In the genomic region with DNA sequence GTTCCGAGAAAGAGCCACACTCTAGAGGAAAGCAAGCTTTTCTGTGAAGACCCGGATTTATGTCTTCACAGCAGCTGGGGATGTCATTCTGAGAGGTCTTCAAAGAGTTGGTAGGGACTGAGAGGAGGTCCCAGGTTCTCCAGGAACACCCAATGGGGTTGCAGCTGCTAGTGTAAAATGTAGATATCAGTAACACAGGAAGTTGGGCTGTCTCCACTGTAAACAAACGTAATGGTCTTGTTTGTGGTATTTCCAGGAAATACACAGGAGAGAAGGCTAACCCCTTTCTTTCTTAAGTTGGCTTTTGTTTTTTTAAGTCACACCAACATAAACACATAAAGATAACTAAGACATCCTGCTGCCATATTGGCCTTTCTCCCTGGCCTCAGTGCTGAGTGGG, we compare ENCODE assay signal across 26 mouse cellular contexts. TPM values are rescaled to one million over a fixed set of nuclear protein-coding genes. Genes with fewer than 3 reads are reported as not detected.
DNase-seq lines count a peak whose midpoint lies in the region; ATAC-seq and TF ChIP-seq lines count a peak whose summit lies in the region.
"Had no signal": no experiment of that assay in that cellular context is flagged by ENCODE, and none has a peak within 500 bp of the region (broad histone marks: within the 10 kb centered on the region; RNA-seq: fewer than 3 reads in every experiment).

No protein-coding gene starts in this region.

- no peaks in the 10 kb centered on the region for H3K36me3 ChIP-seq in heart, embryonic 15.5 days
- no peaks in the 10 kb centered on the region for H3K36me3 ChIP-seq in G1E (replicated peaks)
- H3K36me3 ChIP-seq: embryonic facial prominence, embryonic 12.5 days; heart, embryonic 13.5 days; intestine, embryonic 15.5 days; limb, embryonic 10.5 days; liver, embryonic 15.5 days; lung, embryonic 15.5 days; midbrain, embryonic 12.5 days had no signal

- no peak overlapping the region for H3K4me3 ChIP-seq in heart, embryonic 15.5 days
- H3K4me3 ChIP-seq in G1E (ENCODE audit: low read depth, low read length), result no peak overlapping the region; the same call in 1 of the 2 replicates
- H3K4me3 ChIP-seq: embryonic facial prominence, embryonic 12.5 days; heart, adult 2 months; heart, embryonic 13.5 days; intestine, embryonic 15.5 days; limb, embryonic 10.5 days; liver, embryonic 15.5 days; lung, embryonic 15.5 days; midbrain, embryonic 12.5 days had no signal

- H3K27me3 ChIP-seq in heart, embryonic 15.5 days, result no peaks in the 10 kb centered on the region
- no peaks in the 10 kb centered on the region for H3K27me3 ChIP-seq in G1E (ENCODE audit: insufficient read depth, low read length)
- H3K27me3 ChIP-seq: CH12.LX; embryonic facial prominence, embryonic 12.5 days; heart, embryonic 13.5 days; intestine, embryonic 15.5 days; liver, embryonic 15.5 days; lung, embryonic 15.5 days; midbrain, embryonic 12.5 days had no signal

- intact Hi-C loops in left cerebral cortex, postnatal 25 days (cut with DNase I), result no loop called here

- H3K9me3 ChIP-seq in heart, embryonic 15.5 days (replicated peaks), result no peaks in the 10 kb centered on the region
- H3K9me3 ChIP-seq in G1E (replicated peaks), result no peaks in the 10 kb centered on the region
- H3K9me3 ChIP-seq: embryonic facial prominence, embryonic 12.5 days; heart, embryonic 13.5 days; intestine, embryonic 15.5 days; limb, embryonic 10.5 days; liver, embryonic 15.5 days; lung, embryonic 15.5 days; midbrain, embryonic 12.5 days had no signal

- no peak for ATAC-seq in heart, embryonic 15.5 days (replicated peaks; ENCODE audit: insufficient number of reproducible peaks, insufficient read depth, low FRiP score, low read depth)
- ATAC-seq in G1E (ENCODE audit: extremely low read depth, insufficient number of reproducible peaks, low FRiP score, poor library complexity, severe bottlenecking), result no peak
- ATAC-seq: forebrain, postnatal 0 days; intestine, embryonic 15.5 days had no signal

- H3K4me1 ChIP-seq in heart, embryonic 15.5 days (replicated peaks), result peaks cover 2% of the 10 kb centered on the region; the same call in 1 of the 2 replicates
- H3K4me1 ChIP-seq in G1E (ENCODE audit: insufficient read depth, low read depth, low read length), result peaks cover 33% of the 10 kb centered on the region
- H3K4me1 ChIP-seq: embryonic facial prominence, embryonic 12.5 days; intestine, embryonic 15.5 days; limb, embryonic 10.5 days; liver, embryonic 15.5 days; lung, embryonic 15.5 days; midbrain, embryonic 12.5 days had no signal

- no peak for DNase-seq in heart, adult 11 months
- DNase-seq in lung, postnatal 25 days (ENCODE audit: low spot score), result peak; percentile 21
- DNase-seq in lung, postnatal 36 days, result no peak
- DNase-seq in G1E (ENCODE audit: low spot score), result peak; percentile 54
- DNase-seq in induced T-regulatory cell, adult 2 months (ENCODE audit: low read depth), result peak; percentile 77
- no peak for DNase-seq in gastrocnemius, adult 8-10 months (ENCODE audit: low spot score in 2 of 2)
- DNase-seq in left cerebral cortex, postnatal 25 days (ENCODE audit: low spot score in 2 of 2), result no peak
- DNase-seq: adrenal gland, postnatal 25 days; cerebellum, adult 9-10 months; forebrain, postnatal 0 days; gastrocnemius, postnatal 25 days; heart, adult 2 months; heart, postnatal 36 days; kidney, postnatal 10 days; liver; right cerebral cortex, postnatal 25 days had no signal

- H3K4me2 ChIP-seq in heart, embryonic 15.5 days, result no peak overlapping the region
- H3K4me2 ChIP-seq: embryonic facial prominence, embryonic 12.5 days; heart, embryonic 13.5 days; hindbrain, embryonic 14.5 days; intestine, embryonic 15.5 days; liver, embryonic 15.5 days; lung, embryonic 15.5 days; midbrain, embryonic 12.5 days had no signal

- TF ChIP-seq CTCF in G1E (IDR thresholded peaks at IDR 0.05; ENCODE audit: low read depth, low read length), result no peak

- no peak overlapping the region for H3K9ac ChIP-seq in heart, embryonic 15.5 days
- H3K9ac ChIP-seq: embryonic facial prominence, embryonic 12.5 days; forebrain, postnatal 0 days; heart, embryonic 13.5 days; hindbrain, embryonic 14.5 days; intestine, embryonic 15.5 days; liver, embryonic 15.5 days; lung, embryonic 15.5 days; midbrain, embryonic 12.5 days had no signal

- H3K27ac ChIP-seq in heart, embryonic 15.5 days, result 0 out of 2 replicates have a peak overlapping the region, but pooled peaks have one; percentile 11
- H3K27ac ChIP-seq: embryonic facial prominence, embryonic 12.5 days; heart, adult 2 months; heart, embryonic 13.5 days; hindbrain, embryonic 14.5 days; intestine, embryonic 15.5 days; limb, embryonic 10.5 days; liver, embryonic 15.5 days; lung, embryonic 15.5 days; midbrain, embryonic 12.5 days had no signal

- WGBS in heart, embryonic 15.5 days, result 68% methylated on average over 3 of the region's 3 CpGs

RNA-seq across cellular contexts. Expression of gene Ecm1, which starts 17.0 kb away (rescaled TPM):
- polyA plus RNA-seq in heart, embryonic 15.5 days (2015; fragmentation: Nextera tagmentation; extraction: Ambion mirVana), result 56.3 and 60.6 TPM in 2 replicates
- 3.6 and 7.4 TPM in 2 replicates for total RNA-seq in G1E (2014; fragmentation: Nextera tagmentation)
- 2.4 and 4.0 TPM in 2 replicates for total RNA-seq in G1E (2017)
- 19.5 and 20.5 TPM in 2 replicates for polyA plus RNA-seq in G1E (2012)
- 10 to 100 TPM in 2 of 4 experiments, 1 to 10 TPM in 2; 6.0 to 16.6 (median 12.2) TPM for total RNA-seq in gastrocnemius, adult 8-10 months (2022)
- 10 to 100 TPM; 13.3 to 14.0 TPM for total RNA-seq in left cerebral cortex, postnatal 25 days (2021)

RNA-seq across cellular contexts. Expression of gene Adamtsl4, which starts 34.7 kb away (rescaled TPM):
- 6.9 and 10.6 TPM in 2 replicates for polyA plus RNA-seq in heart, embryonic 15.5 days (2015; fragmentation: Nextera tagmentation; extraction: Ambion mirVana)
- total RNA-seq in G1E (2014; fragmentation: Nextera tagmentation), result not detected in 2 replicates
- total RNA-seq in G1E (2017), result 0.06 and 0.11 TPM in 2 replicates
- polyA plus RNA-seq in G1E (2012), result 0.01 TPM in 1 of 2 replicates, not detected in the other
- 10 to 100 TPM; 13.8 to 23.4 (median 18.2) TPM for total RNA-seq in gastrocnemius, adult 8-10 months (2022)
- 1 to 10 TPM; 4.1 to 4.6 TPM for total RNA-seq in left cerebral cortex, postnatal 25 days (2021)

RNA-seq across cellular contexts. Expression of gene Tars2, which starts 37.6 kb away (rescaled TPM):
- 31.3 and 42.4 TPM in 2 replicates for polyA plus RNA-seq in heart, embryonic 15.5 days (2015; fragmentation: Nextera tagmentation; extraction: Ambion mirVana)
- total RNA-seq in G1E (2014; fragmentation: Nextera tagmentation), result 47.2 and 69.0 TPM in 2 replicates
- 52.3 and 56.6 TPM in 2 replicates for total RNA-seq in G1E (2017)
- polyA plus RNA-seq in G1E (2012), result 38.3 and 69.7 TPM in 2 replicates
- 10 to 100 TPM; 21.8 to 27.4 (median 26.8) TPM for total RNA-seq in gastrocnemius, adult 8-10 months (2022)
- 10 to 100 TPM; 37.1 to 41.2 TPM for total RNA-seq in left cerebral cortex, postnatal 25 days (2021)

Comparison
In these comparisons a context has a peak if more than half of its experiments do, and no peak if none do; other contexts are left out.
1. DNase-seq: peak in lung, postnatal 25 days (single experiment), G1E (single experiment) and induced T-regulatory cell, adult 2 months (single experiment); none in heart, adult 11 months (single experiment), lung, postnatal 36 days (single experiment), gastrocnemius, adult 8-10 months (0 of 2) and left cerebral cortex, postnatal 25 days (0 of 2).
2. RNA of gene Adamtsl4, which starts 34.7 kb away (total RNA-seq): 13.8 to 23.4 TPM in gastrocnemius, adult 8-10 months and 4.1 to 4.6 TPM in left cerebral cortex, postnatal 25 days; 0.06 to 0.11 TPM in G1E; every median in the first group is over 4 times any median in the second.